Mouse (Mus musculus): ENCODE results near the gene Efcab7. TPM values are rescaled to one million over a fixed set of nuclear protein-coding genes. Genes with fewer than 3 reads are reported as not detected.

Gene Efcab7
- 14.7 and 16.9 TPM in 2 replicates for polyA plus RNA-seq (2012; rRNA removed)

- TF ChIP-seq POLR2A (IDR thresholded peaks at IDR 0.05; ENCODE audit: borderline replicate concordance, extremely low read depth, insufficient read depth, insufficient read length, poor library complexity, severe bottlenecking) (peak; percentile 35; the same call in 1 of the 2 replicates), CTCF (IDR thresholded peaks at IDR 0.05; ENCODE audit: borderline replicate concordance, extremely low read depth, insufficient read depth, insufficient read length) (no peak)
These were observed at the start of gene Efcab7 for GRCm38 (mm10) chr4:99829094-99830073. TSS of gene Efcab7 (plus strand) at chr4:99829198.

GRCm38 (mm10) chr4:99792365-99792764 is 36.6 kb upstream of the Efcab7 start:
- TF ChIP-seq POLR2A (IDR thresholded peaks at IDR 0.05; ENCODE audit: borderline replicate concordance, extremely low read depth, insufficient read depth, insufficient read length, poor library complexity, severe bottlenecking) (no peak), CTCF (IDR thresholded peaks at IDR 0.05; ENCODE audit: borderline replicate concordance, extremely low read depth, insufficient read depth, insufficient read length) (no peak)
- DNase-seq (ENCODE audit: low read depth), result no peak

More at GRCm38 (mm10) chr4:99829094-99830073, at the start of gene Efcab7:
- peak; percentile 97 for DNase-seq (ENCODE audit: low read depth)

GRCm38 (mm10) chr4:99816697-99817460 is 12.1 kb upstream of the Efcab7 start:
- no peak for DNase-seq (ENCODE audit: low read depth)

GRCm38 (mm10) chr4:99828337-99828736 is 661 bp upstream of the Efcab7 start:
- TF ChIP-seq CTCF (IDR thresholded peaks at IDR 0.05; ENCODE audit: borderline replicate concordance, extremely low read depth, insufficient read depth, insufficient read length), result no peak
- TF ChIP-seq POLR2A (IDR thresholded peaks at IDR 0.05; ENCODE audit: borderline replicate concordance, extremely low read depth, insufficient read depth, insufficient read length, poor library complexity, severe bottlenecking), result no peak
- no peak for DNase-seq (ENCODE audit: low read depth)

More at GRCm38 (mm10) chr4:99816697-99817460, 12.1 kb upstream of the Efcab7 start:
- TF ChIP-seq POLR2A (IDR thresholded peaks at IDR 0.05; ENCODE audit: borderline replicate concordance, extremely low read depth, insufficient read depth, insufficient read length, poor library complexity, severe bottlenecking) (no peak), CTCF (IDR thresholded peaks at IDR 0.05; ENCODE audit: borderline replicate concordance, extremely low read depth, insufficient read depth, insufficient read length) (no peak)

GRCm38 (mm10) chr4:99828739-99829093 is 282 bp upstream of the Efcab7 start:
- TF ChIP-seq POLR2A (IDR thresholded peaks at IDR 0.05; ENCODE audit: borderline replicate concordance, extremely low read depth, insufficient read depth, insufficient read length, poor library complexity, severe bottlenecking) (no peak), CTCF (IDR thresholded peaks at IDR 0.05; ENCODE audit: borderline replicate concordance, extremely low read depth, insufficient read depth, insufficient read length) (no peak)
- no peak for DNase-seq (ENCODE audit: low read depth)

- TF ChIP-seq POLR2A (IDR thresholded peaks at IDR 0.05; ENCODE audit: borderline replicate concordance, extremely low read depth, insufficient read depth, insufficient read length, poor library complexity, severe bottlenecking), result no peak
- peak; percentile 29; the same call in 1 of the 2 replicates for TF ChIP-seq CTCF (IDR thresholded peaks at IDR 0.05; ENCODE audit: borderline replicate concordance, extremely low read depth, insufficient read depth, insufficient read length)
These were observed 52.9 kb downstream of the Efcab7 start for GRCm38 (mm10) chr4:99881882-99882281.

GRCm38 (mm10) chr4:99882405-99882804 is 53.4 kb downstream of the Efcab7 start:
- DNase-seq (ENCODE audit: low read depth), result peak; percentile 60
- TF ChIP-seq POLR2A (IDR thresholded peaks at IDR 0.05; ENCODE audit: borderline replicate concordance, extremely low read depth, insufficient read depth, insufficient read length, poor library complexity, severe bottlenecking) (no peak), CTCF (IDR thresholded peaks at IDR 0.05; ENCODE audit: borderline replicate concordance, extremely low read depth, insufficient read depth, insufficient read length) (no peak)

More at GRCm38 (mm10) chr4:99881882-99882281, 52.9 kb downstream of the Efcab7 start:
- DNase-seq (ENCODE audit: low read depth), result peak; percentile 71

- DNase-seq (ENCODE audit: low read depth), result peak; percentile 41
- TF ChIP-seq CTCF (IDR thresholded peaks at IDR 0.05; ENCODE audit: borderline replicate concordance, extremely low read depth, insufficient read depth, insufficient read length) (no peak), POLR2A (IDR thresholded peaks at IDR 0.05; ENCODE audit: borderline replicate concordance, extremely low read depth, insufficient read depth, insufficient read length, poor library complexity, severe bottlenecking) (no peak)
These were observed 85.0 kb downstream of the Efcab7 start for GRCm38 (mm10) chr4:99913894-99914451.

- DNase-seq (ENCODE audit: low read depth), result no peak
These were observed 97.4 kb downstream of the Efcab7 start for GRCm38 (mm10) chr4:99926380-99926779.

GRCm38 (mm10) chr4:99928521-99928920 is 99.5 kb downstream of the Efcab7 start:
- DNase-seq (ENCODE audit: low read depth), result no peak
- TF ChIP-seq CTCF (IDR thresholded peaks at IDR 0.05; ENCODE audit: borderline replicate concordance, extremely low read depth, insufficient read depth, insufficient read length) (no peak), POLR2A (IDR thresholded peaks at IDR 0.05; ENCODE audit: borderline replicate concordance, extremely low read depth, insufficient read depth, insufficient read length, poor library complexity, severe bottlenecking) (no peak)

More at GRCm38 (mm10) chr4:99926380-99926779, 97.4 kb downstream of the Efcab7 start:
- TF ChIP-seq POLR2A (IDR thresholded peaks at IDR 0.05; ENCODE audit: borderline replicate concordance, extremely low read depth, insufficient read depth, insufficient read length, poor library complexity, severe bottlenecking), result no peak
- TF ChIP-seq CTCF (IDR thresholded peaks at IDR 0.05; ENCODE audit: borderline replicate concordance, extremely low read depth, insufficient read depth, insufficient read length), result no peak
